Mouse (Mus musculus) inflammation-experienced regulatory T-cells, adult 6 months (primary cell): ENCODE measurements around the gene Trem3. TPM values are rescaled to one million over a fixed set of nuclear protein-coding genes. Genes with fewer than 3 reads are reported as not detected.

Experiments used
- ATAC-seq: one replicate; pipeline ENCODE4 v1.8.0; 2017
- polyA plus RNA-seq, 3 experiments: library from polyadenylated mRNA; unstranded; fragments of 100-300 nt; shearing (Covaris generic); gene quantifications; one replicate each; pipeline ENCODE4 v1.2.1; 2017

Gene Trem3
- polyA plus RNA-seq = not detected

- ATAC-seq = no peak
Observed at GRCm38 (mm10) chr17:48247221-48247928, at the start of gene Trem3. Gene Trem3 (plus strand): TSS chr17:48247777.

- ATAC-seq = no peak
Observed at GRCm38 (mm10) chr17:48203086-48203485, 44.5 kb upstream of the Trem3 start.

- ATAC-seq = no peak
Observed at GRCm38 (mm10) chr17:48212596-48212995, 35.0 kb upstream of the Trem3 start.

GRCm38 (mm10) chr17:48213511-48213910 is 34.1 kb upstream of the Trem3 start:
- no peak for ATAC-seq

GRCm38 (mm10) chr17:48215429-48215828 is 32.1 kb upstream of the Trem3 start:
- ATAC-seq = no peak

GRCm38 (mm10) chr17:48230680-48231079 is 16.9 kb upstream of the Trem3 start:
- ATAC-seq = no peak

- ATAC-seq = no peak
Observed at GRCm38 (mm10) chr17:48232518-48232917, 15.1 kb upstream of the Trem3 start, which contains the start of gene Trem1. Gene Trem1 (plus strand): TSS chr17:48232768.

- no peak for ATAC-seq
Observed at GRCm38 (mm10) chr17:48233789-48234188, 13.8 kb upstream of the Trem3 start.

- no peak for ATAC-seq
Observed at GRCm38 (mm10) chr17:48234550-48234949, 13.0 kb upstream of the Trem3 start.

GRCm38 (mm10) chr17:48235773-48236370 is 11.7 kb upstream of the Trem3 start:
- ATAC-seq = no peak

GRCm38 (mm10) chr17:48237621-48238020 is 10.0 kb upstream of the Trem3 start:
- ATAC-seq = no peak

- no peak for ATAC-seq
Observed at GRCm38 (mm10) chr17:48249039-48249438, 1.5 kb downstream of the Trem3 start.

- ATAC-seq = no peak
Observed at GRCm38 (mm10) chr17:48249501-48249900, 1.9 kb downstream of the Trem3 start.

- ATAC-seq = no peak
Observed at GRCm38 (mm10) chr17:48250631-48251030, 3.1 kb downstream of the Trem3 start.

GRCm38 (mm10) chr17:48256575-48256974 is 9.0 kb downstream of the Trem3 start:
- no peak for ATAC-seq

- no peak for ATAC-seq
Observed at GRCm38 (mm10) chr17:48261868-48262267, 14.3 kb downstream of the Trem3 start.

GRCm38 (mm10) chr17:48263741-48264362 is 16.3 kb downstream of the Trem3 start, which contains the start of gene Treml4:
Gene Treml4 (plus strand): TSS chr17:48264295.
- no peak for ATAC-seq

- ATAC-seq = no peak
Observed at GRCm38 (mm10) chr17:48264662-48265061, 17.1 kb downstream of the Trem3 start.

- ATAC-seq = no peak
Observed at GRCm38 (mm10) chr17:48266138-48266537, 18.6 kb downstream of the Trem3 start.

- ATAC-seq = no peak
Observed at GRCm38 (mm10) chr17:48266610-48267304, 19.2 kb downstream of the Trem3 start.

GRCm38 (mm10) chr17:48267591-48267990 is 20.0 kb downstream of the Trem3 start:
- ATAC-seq = no peak

- no peak for ATAC-seq
Observed at GRCm38 (mm10) chr17:48268276-48268675, 20.7 kb downstream of the Trem3 start.

- no peak for ATAC-seq
Observed at GRCm38 (mm10) chr17:48269833-48270232, 22.3 kb downstream of the Trem3 start.
